Mouse (Mus musculus) adrenal gland, postnatal 10 days (tissue): ENCODE results near the gene Dennd2d. TPM values are rescaled to one million over a fixed set of nuclear protein-coding genes. Genes with fewer than 3 reads are reported as not detected.

Source experiments
- DNase-seq: peaks from one replicate; pipeline ENCODE4 v3.0.0; 2021; ENCODE audit warnings: mixed read lengths
- long read RNA-seq, 2 experiments: library from polyadenylated mRNA; stranded (forward); transcript quantifications; one replicate each; pipeline ENCODE4 v2.0.0; 2021
- total RNA-seq, 2 experiments: library from RNA; stranded (reverse); gene quantifications; 2 replicates each; pipeline ENCODE4 v1.2.3; 2021

Dennd2d gene
- total RNA-seq, result 1 to 10 TPM; 4.7 to 5.0 TPM
- long read RNA-seq, experiment 1, full-length matches to known transcripts, result 4 of 6 reads
- long read RNA-seq, experiment 1, partial matches to known transcripts, result 0 of 6 reads
- long read RNA-seq, experiment 1, other reads (novel, unspliced or antisense), result 2 of 6 reads
- long read RNA-seq, experiment 2, full-length matches to known transcripts, result 3 of 6 reads
- long read RNA-seq, experiment 2, partial matches to known transcripts, result 0 of 6 reads
- long read RNA-seq, experiment 2, other reads (novel, unspliced or antisense), result 3 of 6 reads

- peak; percentile 57 for DNase-seq
Measured at GRCm38 (mm10) chr3:106482281-106483081, at the start of gene Dennd2d. Gene Dennd2d, plus strand, starts transcription at chr3:106482405.

DNA sequence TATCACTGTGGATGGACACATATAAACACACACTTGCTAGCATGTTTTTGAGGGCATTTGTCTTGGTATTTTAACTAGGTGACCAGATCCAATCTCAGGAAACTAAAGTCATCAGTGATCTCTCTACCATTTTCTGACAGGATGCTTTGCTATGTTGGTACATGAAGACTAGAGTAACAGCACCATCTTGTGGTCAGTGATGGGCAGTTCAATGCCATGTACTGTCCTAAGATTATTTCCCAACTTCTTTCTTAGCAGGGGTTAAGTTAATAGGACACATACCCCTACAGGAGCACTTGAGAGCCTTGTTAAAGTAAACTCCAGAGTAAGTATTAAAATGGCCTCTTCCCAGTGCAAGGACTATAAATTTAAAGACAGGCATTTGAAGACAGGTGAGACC, 33.6 kb upstream of the Dennd2d start:
- peak; percentile 20 for DNase-seq

DNA sequence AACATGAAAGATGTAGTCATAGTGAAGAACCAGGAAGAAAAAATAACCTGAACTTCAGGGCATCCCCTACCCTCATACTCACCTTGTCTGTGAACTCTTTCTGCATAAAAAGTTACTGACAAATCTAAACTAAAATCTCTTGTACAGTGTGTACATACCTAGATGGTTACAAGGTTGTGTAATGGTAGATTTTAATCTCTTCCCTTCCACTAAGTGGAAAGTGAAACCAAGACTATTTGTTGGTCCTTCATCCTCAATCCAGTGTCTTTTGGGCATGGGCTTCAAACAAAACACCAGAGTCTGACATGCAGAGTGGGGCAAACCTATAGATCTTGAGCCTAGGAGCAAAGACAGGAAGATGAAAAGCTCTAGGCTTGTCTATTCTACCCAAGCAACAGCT, 33.2 kb upstream of the Dennd2d start:
- no peak for DNase-seq

- no peak for DNase-seq
Measured at GRCm38 (mm10) chr3:106449567-106449966, 32.6 kb upstream of the Dennd2d start.

DNA sequence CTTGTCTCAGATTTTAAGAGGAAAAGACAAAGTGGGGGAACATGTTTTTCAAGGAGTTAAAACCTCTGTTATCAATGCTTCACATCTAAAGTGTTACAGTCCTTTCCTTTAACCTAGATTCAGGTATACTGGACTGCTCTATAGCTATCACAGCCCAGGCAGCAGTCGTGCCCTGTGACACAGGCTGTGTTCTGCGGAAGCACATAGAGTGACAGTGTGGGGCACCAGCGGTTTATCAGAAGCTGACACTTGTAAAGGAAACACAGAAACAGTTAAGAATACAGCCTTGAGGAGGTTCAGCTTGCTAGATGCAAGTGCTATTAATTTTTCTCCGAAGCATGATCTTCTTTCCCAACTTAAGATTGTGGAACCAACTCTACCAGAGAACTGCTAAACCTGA, 29.6 kb upstream of the Dennd2d start:
- DNase-seq, result no peak

DNA sequence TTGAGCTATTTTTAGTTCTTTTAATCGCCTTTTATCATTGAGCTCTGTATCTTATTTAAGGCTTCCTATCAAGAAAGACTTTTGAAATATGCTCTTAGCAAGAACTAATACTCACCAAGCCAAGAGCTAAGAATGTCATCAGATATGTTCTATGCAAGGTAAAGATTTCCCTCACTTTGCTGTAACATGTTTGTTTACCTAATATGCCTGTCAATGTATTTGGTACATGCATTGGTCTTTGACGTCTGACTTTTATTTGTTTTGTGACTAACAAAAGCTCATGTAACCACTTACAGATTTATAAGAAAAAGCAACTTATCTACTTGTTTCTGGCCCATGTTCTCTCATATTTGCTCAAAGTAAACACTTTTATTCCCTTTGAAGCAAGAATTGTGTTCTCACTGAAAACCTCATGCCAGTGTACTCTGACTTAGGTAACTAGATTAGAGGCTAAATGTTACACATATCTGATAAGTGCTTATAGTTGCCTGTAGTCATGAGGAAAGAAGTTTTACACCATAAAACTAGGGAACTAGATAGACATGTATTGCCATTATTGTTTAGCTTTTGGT, 24.8 kb upstream of the Dennd2d start:
- no peak for DNase-seq

DNA sequence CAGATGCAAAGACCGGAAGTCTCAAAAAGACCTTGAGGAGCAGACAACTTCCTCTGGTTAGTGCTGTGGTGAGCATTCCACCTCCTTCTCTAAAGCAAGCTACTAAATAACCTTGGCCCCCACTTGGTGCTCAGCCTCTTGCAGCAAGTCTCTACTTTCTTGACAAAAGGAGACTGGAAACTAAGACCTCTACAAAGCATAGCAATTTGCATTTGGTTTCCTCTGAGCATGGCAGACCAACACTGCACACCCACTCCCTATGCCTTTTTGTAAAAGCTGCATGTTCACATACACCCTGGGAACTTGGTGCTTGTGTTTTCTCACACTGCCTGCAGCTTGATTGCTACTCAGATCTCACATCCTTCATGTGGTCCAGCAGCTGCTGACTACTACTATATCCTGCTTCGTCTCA, 20.1 kb upstream of the Dennd2d start:
- no peak for DNase-seq

- no peak for DNase-seq
Measured at GRCm38 (mm10) chr3:106462493-106462892, 19.7 kb upstream of the Dennd2d start.

DNA sequence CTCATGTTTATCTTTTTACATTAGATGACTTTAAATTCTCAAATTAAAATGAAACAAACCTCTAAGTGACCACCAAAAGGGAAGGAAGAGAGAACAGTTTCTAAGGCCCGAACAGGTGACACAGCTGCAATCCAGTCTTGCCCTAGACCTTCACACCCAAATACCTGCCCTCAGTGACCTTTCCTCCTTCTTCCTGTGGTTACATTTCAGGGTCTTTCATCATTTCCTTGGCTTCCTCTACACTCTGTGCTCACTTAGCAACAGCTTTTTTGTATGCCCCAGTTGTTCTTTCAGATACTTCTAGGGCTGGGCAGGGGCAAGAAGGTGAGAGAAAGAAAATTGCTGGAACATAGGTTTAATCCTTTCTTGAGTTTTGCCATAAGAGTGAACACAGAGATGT, 17.5 kb upstream of the Dennd2d start:
- DNase-seq, result no peak

DNA sequence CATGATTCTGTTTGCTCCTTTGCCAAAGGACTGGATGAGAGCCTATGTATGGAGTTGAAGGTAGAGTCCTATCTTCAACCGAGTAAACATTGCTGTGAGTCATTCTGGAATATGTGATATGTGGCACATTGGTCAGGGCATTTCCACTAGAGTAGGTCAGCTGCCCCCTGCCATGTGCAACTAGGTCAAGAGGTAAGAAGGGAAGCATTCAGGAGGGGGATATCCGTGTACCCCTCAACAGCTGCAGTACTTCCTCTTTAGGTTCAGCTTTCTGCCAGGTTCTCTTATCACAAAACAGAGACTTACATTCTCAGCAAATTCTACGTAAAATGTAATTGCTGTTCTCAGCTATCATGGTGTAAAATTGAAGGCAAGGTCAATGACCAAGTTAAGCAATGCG, 8.0 kb upstream of the Dennd2d start:
- DNase-seq, result no peak

DNA sequence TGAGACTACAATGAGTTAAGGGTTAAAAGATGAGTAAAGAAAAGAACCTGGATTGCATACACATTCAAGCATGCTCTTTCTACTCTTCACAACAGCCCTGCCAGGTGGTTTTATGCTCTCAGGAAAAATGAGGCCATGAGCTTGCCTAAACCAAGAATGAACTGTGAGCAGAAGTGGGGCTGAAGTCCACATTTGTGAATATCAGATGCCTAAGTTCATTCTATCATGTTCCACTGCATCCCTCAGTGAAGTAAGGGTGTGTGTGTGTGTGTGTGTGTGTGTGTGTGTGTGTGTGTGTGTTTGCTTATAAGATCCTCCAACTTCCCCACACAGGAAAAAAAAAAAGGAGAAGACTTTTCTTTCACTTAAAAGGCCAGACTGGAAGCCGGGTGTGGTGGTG, 5.3 kb upstream of the Dennd2d start:
- DNase-seq, result no peak

DNA sequence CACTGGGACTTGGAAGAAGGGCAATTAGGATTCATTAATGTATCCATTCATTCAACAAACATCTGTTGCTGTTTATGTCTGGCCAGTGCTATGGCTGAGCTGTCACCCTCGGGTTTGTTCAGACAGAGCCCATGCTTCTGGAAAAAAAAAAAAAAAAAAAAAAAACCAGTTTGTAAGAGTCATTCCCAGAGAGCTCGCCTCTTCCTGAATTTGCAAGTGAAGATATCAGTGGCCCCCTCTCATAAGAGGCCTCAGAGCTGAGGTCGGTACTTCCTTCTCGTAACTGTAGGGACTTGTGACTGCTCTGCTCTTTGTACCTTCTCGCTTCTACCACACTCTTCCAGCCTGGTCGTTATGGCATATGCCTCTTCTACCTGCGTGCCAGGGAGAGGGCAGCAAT, 1.1 kb downstream of the Dennd2d start:
- no peak for DNase-seq

- DNase-seq, result no peak
Measured at GRCm38 (mm10) chr3:106483796-106484405, 1.7 kb downstream of the Dennd2d start.

- DNase-seq, result no peak
Measured at GRCm38 (mm10) chr3:106484861-106485260, 2.7 kb downstream of the Dennd2d start.

DNA sequence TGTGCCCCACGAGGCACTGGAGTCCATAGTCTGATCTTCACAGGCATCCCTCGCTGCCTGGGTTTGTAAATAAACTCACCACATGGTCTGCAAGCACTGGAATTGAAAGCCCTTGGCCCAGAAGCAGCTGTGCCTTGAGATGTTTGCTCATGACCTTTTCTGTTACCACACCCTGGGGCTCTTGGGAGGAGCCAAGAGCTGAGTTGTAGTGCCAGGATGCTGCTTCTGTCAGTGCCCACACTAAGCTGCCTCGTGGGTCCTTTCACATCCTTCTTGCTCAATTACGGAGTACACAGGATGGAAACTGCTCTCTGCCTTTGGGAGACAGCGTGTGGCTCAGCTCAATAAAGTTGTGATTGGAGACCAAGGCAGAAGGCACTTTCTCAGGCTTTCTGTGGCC, 3.6 kb downstream of the Dennd2d start:
- no peak for DNase-seq

GRCm38 (mm10) chr3:106487551-106487950, 5.3 kb downstream of the Dennd2d start:
- DNase-seq, result no peak

DNA sequence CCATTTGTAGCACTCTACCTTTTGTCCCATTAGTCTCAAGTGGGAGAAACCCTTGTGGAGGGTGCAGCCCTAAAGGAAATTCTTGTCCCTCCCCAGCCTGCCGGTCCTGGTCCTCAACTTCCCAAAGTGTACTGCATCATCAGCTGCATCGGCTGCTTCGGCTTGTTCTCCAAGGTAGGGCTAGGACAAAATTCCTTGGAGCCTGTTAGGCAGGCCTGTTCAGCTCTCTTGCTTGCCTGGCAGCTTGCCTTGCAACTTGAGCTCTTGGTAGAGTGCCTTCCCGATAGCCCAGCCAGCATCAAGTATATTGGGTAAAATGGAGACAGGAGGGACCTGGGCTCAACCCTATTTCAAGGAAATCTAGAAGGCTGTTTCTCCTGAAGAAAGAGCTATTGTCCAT, 8.0 kb downstream of the Dennd2d start:
- DNase-seq, result no peak

GRCm38 (mm10) chr3:106492723-106493122, 10.5 kb downstream of the Dennd2d start:
- DNase-seq, result no peak

- DNase-seq, result no peak
Measured at GRCm38 (mm10) chr3:106493202-106493601, 11.0 kb downstream of the Dennd2d start.

DNA sequence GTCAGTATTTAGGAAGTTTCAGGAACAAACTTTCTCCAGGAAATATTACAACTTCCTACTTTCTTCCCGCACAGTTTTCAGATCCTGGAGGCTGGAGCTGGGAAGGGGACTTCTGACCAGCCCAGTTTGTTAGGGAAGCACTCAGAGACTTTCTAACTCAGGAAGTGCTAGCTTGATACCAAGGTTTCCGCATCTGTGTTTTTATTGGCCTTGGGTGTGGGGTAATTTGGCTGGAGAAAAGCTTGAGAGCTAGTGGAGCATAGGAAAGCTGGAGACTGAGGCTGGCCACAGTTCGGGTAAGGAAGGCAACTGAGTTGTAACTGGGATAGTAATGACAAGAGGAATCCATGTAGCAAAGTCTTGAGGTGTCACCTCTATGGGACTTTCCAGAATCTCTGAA, 11.7 kb downstream of the Dennd2d start:
- no peak for DNase-seq

- DNase-seq, result peak; percentile 33
Measured at GRCm38 (mm10) chr3:106494417-106494950, 12.3 kb downstream of the Dennd2d start.

DNA sequence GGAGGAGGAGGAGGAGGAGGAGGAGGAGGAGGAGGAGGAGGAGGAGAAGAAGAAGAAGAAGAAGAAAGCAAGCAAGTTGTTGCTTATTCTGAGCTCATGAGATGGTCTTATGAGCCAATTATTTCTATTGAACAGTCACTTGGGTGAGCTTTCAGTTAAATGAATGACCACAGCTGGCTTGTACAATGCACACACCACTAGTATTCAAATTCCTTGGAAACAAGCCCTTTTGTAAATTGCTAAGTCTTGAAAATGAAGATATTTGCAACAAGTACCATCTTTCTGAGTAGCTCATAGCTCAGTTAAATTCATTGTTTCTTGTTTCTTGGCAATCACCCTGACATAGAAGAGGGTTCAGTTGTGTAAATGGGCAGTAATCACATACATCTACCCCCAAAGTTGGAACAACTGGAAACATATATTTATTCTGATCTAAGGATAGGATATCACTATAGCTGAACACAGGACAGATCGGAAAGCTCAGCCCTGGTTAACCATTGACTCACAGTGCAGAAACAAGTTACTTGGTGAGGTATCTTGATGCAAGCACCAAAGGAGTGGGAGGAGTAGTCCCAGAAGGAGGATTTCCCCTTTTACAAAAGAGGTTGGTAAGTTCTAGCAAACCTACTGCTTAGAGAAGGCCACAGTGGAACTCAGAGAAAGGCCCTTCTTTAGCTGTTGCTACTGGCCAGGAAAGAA, 13.3 kb downstream of the Dennd2d start:
- no peak for DNase-seq
